Mouse (Mus musculus) lung, postnatal 0 days (tissue): Measurements from ENCODE around the gene Mst1r.

ENCODE experiments used
- CTCF ChIP-seq: IDR thresholded peaks from 2 replicates; pipeline ENCODE4 v1.5.1; 2016; ENCODE audit warnings: antibody characterized with exemption, mild to moderate bottlenecking
- EP300 ChIP-seq: IDR thresholded peaks from 2 replicates; pipeline ENCODE4 v1.6.1; 2016; ENCODE audit warnings: antibody characterized with exemption, mild to moderate bottlenecking, control low read depth

DNA sequence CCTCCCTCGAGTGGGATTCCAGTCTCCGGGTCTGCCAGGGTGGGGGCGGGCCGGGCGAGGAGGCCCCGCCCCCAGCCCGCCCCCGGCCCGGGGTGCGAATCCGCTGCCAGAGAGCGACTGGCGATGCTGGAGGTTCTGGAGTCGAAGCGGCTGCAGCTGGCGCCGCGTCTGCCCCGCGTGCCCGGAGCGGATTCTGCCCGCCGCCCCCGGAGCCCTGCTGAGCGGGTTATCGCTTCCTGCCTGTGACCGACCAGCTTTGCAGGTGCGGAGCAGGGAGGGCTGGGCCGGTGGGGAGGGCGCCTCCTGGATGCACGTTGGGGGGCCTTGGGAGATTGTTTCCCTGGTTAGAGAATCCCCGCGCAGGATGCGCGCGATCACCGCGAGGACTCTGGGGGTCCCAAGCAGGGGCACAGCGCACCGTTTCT is 29.1 kb downstream of the Mst1r start:
- TF ChIP-seq CTCF (no peak), EP300 (no peak)
